Mouse (Mus musculus) olfactory bulb, adult 2 months (tissue): ENCODE results near the gene Myod1. TPM values are rescaled to one million over a fixed set of nuclear protein-coding genes. Genes with fewer than 3 reads are reported as not detected.

Experiments used
- H3K27ac ChIP-seq: fragments of 200-500 bp; 2 replicates; pipeline ENCODE4 v1.5.1; 2012; ENCODE audit warnings: low read depth, low read length; ENCODE audit not compliant: insufficient read depth
- H3K4me1 ChIP-seq: fragments of 200-500 bp; 2 replicates; pipeline ENCODE4 v1.6.1; 2012; ENCODE audit warnings: low read length; ENCODE audit not compliant: control insufficient read depth, insufficient read depth
- H3K4me3 ChIP-seq: fragments of 200-500 bp; 2 replicates; pipeline ENCODE4 v1.5.1; 2012; ENCODE audit warnings: mild to moderate bottlenecking, low read depth, low read length, moderate library complexity; ENCODE audit not compliant: insufficient read depth
- CTCF ChIP-seq: fragments of 200-500 bp; IDR thresholded peaks from 2 replicates; pipeline ENCODE4 v1.5.1; 2012; ENCODE audit warnings: low read depth, mild to moderate bottlenecking, low read length, moderate library complexity; ENCODE audit not compliant: insufficient read depth
- POLR2A ChIP-seq: fragments of 200-500 bp; IDR thresholded peaks from 2 replicates; pipeline ENCODE4 v1.6.1; 2012; ENCODE audit warnings: mild to moderate bottlenecking, low read depth, low read length, moderate library complexity; ENCODE audit not compliant: insufficient read depth
- WGBS: fragments of 180-500 bp; shearing (Covaris S2); methylation state at CpG from one replicate; pipeline ENCODE4 v1.1.7; 2018; 5-methylcytosine and 5-hydroxymethylcytosine counted together
- polyA plus RNA-seq: library from polyadenylated mRNA; stranded (reverse); fragments of >200 nt; gene quantifications from 2 replicates; pipeline ENCODE4 v1.2.4, GENCODE M21; 2012; ENCODE audit warnings: low replicate concordance; ENCODE audit not compliant: missing spikeins, insufficient read depth, insufficient read length

The Myod1 gene
- polyA plus RNA-seq, 1 experiment = not detected

DNA sequence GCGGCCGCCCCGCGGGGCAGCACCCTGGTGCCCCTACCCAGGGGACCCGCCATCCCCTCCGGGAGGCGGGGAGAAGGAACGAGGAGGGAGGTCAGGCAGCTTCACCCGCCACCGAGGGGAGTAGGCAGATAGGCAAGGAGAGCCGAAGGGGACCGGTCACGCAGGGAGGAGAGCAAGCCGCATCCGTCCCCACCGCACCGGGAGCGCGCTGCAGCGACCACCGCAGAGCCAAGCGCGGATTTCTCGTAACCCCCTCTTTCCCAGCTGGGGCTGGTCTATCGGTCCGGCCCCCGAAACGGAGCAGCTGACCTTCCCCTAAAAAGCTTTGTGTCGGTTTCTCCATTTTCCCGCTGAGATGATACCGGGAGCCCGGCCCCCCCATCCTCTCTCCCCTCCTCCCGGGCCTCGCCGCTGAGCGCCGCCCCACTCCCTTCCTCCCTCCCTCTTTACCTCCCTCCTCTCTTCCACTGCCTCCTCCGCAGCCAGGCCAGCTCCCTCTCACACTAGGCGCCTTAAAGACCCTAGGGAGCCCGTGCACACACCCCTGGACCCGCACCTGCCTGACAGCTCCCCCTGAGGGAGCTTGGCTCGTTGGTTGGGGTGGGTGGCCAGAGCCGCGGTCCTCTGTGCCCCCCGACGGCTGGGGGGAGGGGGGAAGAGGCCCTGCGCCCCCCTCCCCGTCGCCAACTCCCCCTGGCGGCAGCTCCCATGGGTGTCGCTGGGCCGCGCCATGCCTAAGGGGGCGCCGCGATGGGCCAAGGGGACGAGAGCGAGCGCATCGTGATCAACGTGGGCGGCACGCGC, 20.9 kb downstream of the Myod1 start:
- under 1% methylated on average over 62 of the region's 64 CpGs for WGBS
- peak; percentile 67 for TF ChIP-seq CTCF
- TF ChIP-seq POLR2A = no peak; the same call in 1 of the 2 replicates
- peak overlapping the region; percentile 82 for H3K27ac ChIP-seq
- peak overlapping the region; percentile 64 for H3K4me3 ChIP-seq
- H3K4me1 ChIP-seq = peaks cover 22% of the 10 kb centered on the region

GRCm38 (mm10) chr7:46397732-46398333, 21.6 kb downstream of the Myod1 start:
- Histone ChIP-seq H3K27ac (peak overlapping the region; percentile 82; the same call in 1 of the 2 replicates), H3K4me3 (peak overlapping the region; percentile 64), H3K4me1 (peaks cover 23% of the 10 kb centered on the region)
- TF ChIP-seq POLR2A (no peak), CTCF (no peak)
- 6% methylated on average over 70 of the region's 70 CpGs for WGBS

GRCm38 (mm10) chr7:46398612-46399011, 22.3 kb downstream of the Myod1 start:
- peak overlapping the region; percentile 64 for H3K4me3 ChIP-seq
- TF ChIP-seq POLR2A (no peak), CTCF (no peak)
- 25% methylated on average over 4 of the region's 4 CpGs for WGBS
- H3K4me1 ChIP-seq = peaks cover 28% of the 10 kb centered on the region
- H3K27ac ChIP-seq = no peak overlapping the region

- WGBS = 41% methylated on average over 1 of the region's 1 CpGs
- peak overlapping the region; percentile 29 for H3K27ac ChIP-seq
- H3K4me1 ChIP-seq = peaks cover 38% of the 10 kb centered on the region
- TF ChIP-seq POLR2A = no peak
- no peak for TF ChIP-seq CTCF
- H3K4me3 ChIP-seq = peak overlapping the region; percentile 64
Measured at GRCm38 (mm10) chr7:46399676-46400075, 23.4 kb downstream of the Myod1 start.

- peak overlapping the region; percentile 64 for H3K4me3 ChIP-seq
- peaks cover 44% of the 10 kb centered on the region for H3K4me1 ChIP-seq
- TF ChIP-seq CTCF = no peak
- no peak for TF ChIP-seq POLR2A
- H3K27ac ChIP-seq = peak overlapping the region; percentile 29
- WGBS = 17% methylated on average over 8 of the region's 8 CpGs
Measured at GRCm38 (mm10) chr7:46400346-46400745, 24.1 kb downstream of the Myod1 start.

DNA sequence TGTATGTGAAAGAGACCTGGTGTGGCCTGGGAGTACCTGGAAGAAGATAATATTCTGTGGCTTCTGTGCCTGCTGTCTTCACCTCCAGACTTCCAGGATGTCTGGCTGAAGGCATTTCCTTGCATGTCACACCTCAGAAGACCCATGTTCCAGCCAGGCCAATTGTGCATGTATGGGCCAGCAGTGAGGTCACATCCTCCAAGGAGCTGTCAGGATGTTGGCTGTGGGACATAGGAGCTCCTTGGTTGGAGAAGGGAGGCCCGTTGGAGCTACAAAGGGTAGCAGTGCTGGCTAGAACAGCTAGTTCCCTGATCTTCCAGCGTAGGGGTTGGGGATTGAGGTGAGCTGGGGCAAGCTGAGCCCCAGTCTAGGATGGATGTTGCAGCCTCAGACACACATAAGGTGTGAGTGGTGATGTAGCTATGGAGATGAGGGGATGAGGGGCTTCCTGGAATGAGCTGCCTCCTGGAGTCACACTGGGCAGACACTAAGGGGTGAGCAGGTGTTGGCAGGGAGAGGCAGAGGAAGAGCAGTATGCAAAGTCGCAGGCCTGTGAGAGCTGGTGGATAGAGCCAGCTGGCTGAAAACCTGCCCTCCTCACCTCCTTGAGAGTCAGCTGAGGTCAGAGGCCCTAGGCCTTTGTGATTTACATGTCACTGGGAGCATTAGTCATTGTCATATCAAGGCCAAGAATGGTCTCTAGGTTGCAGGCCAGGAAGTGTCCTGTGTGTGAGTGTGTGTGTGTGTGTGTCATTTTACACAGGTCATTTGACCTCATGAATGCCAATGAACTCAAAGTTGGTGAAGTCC, 25.3 kb downstream of the Myod1 start:
- Histone ChIP-seq H3K4me3 (peak overlapping the region; percentile 24; the same call in 1 of the 2 replicates), H3K27ac (0 out of 2 replicates have a peak overlapping the region, but pooled peaks have one; percentile 10), H3K4me1 (peaks cover 53% of the 10 kb centered on the region)
- 45% methylated on average over 3 of the region's 3 CpGs for WGBS
- TF ChIP-seq CTCF (no peak), POLR2A (no peak)

DNA sequence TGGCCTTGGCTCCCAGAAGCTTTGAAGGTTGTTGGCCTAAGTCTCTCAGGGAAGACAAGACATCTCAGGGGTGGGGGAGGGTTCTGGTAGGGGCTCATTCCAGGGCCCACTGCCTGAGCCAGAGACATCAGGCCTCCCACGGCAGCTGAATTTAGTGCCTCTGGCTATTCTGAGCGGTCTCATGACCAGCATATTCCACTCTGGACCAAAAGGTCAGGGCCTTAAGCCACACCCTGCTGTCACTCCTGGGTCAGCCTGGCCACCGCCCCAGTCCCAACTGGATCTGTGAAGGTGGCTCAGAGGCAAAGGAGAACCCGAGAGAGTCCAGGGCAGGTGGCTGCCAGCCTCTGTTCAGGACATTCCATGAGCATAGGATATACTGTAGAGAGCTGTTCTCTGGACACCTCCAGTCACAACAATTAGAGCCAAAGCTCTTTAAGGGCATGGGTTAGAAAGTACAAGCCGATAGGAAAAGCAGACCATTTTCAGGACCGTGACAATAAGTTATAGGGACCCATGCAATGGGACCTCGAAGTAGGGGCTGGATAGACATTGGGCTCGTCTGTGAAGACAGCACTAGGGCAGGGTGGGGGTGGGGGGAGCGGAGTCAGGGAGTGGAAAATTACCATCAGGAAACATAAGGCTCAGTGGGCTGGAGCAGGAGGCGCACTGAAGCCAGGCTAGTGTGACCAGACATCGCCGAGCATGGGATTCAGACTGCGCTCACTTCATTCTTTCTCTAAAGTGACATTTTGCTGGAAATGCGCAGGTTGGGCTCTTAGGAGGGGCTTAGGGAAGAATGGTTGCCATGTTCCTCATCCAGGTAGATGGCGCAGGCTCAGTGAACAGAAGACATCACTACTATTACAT, 27.6 kb downstream of the Myod1 start:
- Histone ChIP-seq H3K27ac (no peak overlapping the region), H3K4me3 (no peak overlapping the region), H3K4me1 (peaks cover 69% of the 10 kb centered on the region)
- TF ChIP-seq POLR2A (no peak), CTCF (no peak)
- 67% methylated on average over 15 of the region's 15 CpGs for WGBS

DNA sequence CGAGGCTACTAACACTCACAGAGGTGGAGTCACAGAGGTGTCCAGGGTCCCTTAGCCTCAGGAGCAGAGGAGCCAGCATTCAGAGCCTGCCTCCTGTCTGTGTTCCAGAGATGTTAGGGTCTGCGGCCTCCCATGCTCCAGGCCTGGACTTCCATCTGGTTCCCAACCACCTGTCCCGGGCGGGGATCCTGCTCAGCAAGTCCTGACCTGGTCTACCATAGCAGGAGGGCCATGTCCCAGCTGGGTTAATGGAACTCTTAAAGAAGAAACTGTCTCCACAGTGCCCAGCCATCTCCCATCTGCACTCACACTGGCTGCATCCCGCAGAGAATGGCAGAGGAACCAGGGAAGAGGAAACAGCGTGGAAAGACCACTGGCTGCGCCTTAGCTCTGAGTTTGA, 28.5 kb downstream of the Myod1 start:
- H3K4me3 ChIP-seq = no peak overlapping the region
- TF ChIP-seq CTCF (no peak), POLR2A (no peak)
- 87% methylated on average over 7 of the region's 7 CpGs for WGBS
- peaks cover 70% of the 10 kb centered on the region for H3K4me1 ChIP-seq
- H3K27ac ChIP-seq = no peak overlapping the region
